Mouse (Mus musculus) kidney, postnatal 14 days (tissue): ENCODE measurements around the gene Pip5k1c.

Experiments
- DNase-seq: peaks from one replicate; pipeline ENCODE4 v3.0.0; 2022; ENCODE audit warnings: mixed read lengths

The Pip5k1c gene

DNA sequence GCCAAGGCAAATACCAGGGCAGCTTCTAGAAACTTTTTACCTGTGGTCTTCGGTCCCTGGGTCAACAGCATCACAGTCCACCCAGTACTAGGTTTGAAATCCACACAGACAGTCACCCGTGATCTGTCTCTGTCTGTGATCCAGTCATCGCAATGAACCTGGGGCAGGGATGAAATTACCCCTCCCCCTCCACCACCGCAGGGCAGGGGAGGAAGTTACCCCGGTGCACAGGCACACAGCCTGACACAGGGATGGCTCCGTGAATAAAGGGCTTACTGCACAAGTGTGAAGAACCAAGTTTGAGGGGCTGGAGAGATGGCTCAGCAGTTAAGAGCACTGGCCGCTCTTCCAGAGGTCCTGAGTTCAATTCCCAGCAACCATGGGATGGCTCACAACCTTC, 11.0 kb downstream of the Pip5k1c start:
- DNase-seq: no peak

DNA sequence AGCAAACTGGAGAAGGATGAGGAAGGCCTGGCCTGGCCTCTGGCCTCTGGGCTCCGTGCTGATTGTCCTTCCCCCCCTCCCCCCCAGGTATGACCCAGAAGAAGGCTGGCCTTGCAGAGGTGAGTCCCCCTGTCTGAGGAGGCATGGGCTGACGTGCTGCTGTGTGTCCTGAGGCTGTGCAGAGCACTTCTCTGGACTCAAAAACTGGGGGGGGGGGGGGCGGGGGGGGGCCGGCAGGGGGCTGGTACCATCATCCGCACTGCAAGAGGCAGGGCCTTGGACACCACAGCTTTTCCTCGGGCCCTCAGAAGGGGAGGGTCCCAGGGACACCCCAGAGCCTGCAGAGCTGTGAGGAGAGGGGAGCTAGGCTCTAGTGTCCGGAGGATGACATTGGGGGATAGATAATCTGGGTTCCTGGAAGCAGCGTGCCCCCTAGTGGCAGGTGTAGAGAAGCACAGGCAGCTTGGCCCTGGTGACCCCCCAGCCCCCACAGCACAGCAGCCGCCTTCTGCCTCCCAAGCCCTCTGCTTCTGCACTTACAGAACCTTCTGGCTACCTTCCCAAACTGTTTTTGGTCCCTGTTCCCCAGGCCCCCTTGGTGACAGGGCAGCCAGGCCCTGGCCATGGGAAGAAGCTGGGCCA, 12.0 kb downstream of the Pip5k1c start:
- peak; percentile 68 for DNase-seq

DNA sequence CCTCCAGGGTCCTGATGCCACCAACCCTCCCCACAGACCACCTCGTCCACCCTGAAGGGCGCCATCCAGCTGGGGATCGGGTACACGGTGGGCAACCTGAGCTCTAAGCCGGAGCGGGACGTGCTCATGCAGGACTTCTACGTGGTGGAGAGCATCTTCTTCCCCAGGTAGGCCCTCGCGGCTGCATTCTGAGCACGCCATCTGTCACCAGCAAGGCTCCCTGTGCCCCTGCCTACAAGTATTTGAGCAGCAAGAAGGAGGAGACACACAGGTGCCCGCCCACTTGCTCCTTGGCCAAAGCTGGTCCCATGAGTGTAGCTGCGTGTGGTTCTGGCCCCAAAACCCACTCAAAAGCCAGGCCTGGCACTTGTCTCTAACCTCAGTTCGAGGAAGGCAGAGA, 12.9 kb downstream of the Pip5k1c start:
- no peak for DNase-seq

DNA sequence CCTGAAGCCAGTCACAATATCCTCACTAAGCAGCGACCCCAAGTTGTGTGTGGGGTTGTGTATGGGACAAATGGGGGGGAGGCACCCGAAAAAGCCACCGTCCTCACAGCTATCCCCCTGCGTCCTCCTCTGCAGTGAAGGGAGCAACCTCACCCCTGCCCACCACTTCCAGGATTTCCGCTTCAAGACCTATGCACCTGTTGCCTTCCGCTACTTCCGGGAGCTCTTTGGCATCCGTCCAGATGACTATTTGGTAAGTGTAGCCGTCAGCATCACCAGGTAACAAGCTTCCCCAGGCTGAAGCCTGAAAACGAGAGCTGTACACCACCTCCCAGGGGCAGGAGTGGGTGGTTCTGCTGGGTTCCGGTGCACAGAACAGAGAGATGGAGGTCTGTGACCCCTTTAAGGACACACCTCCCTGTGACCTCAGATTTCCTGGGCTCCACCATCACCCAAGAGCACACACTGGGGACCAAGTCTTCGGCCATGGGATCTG, 13.5 kb downstream of the Pip5k1c start:
- DNase-seq: no peak

DNA sequence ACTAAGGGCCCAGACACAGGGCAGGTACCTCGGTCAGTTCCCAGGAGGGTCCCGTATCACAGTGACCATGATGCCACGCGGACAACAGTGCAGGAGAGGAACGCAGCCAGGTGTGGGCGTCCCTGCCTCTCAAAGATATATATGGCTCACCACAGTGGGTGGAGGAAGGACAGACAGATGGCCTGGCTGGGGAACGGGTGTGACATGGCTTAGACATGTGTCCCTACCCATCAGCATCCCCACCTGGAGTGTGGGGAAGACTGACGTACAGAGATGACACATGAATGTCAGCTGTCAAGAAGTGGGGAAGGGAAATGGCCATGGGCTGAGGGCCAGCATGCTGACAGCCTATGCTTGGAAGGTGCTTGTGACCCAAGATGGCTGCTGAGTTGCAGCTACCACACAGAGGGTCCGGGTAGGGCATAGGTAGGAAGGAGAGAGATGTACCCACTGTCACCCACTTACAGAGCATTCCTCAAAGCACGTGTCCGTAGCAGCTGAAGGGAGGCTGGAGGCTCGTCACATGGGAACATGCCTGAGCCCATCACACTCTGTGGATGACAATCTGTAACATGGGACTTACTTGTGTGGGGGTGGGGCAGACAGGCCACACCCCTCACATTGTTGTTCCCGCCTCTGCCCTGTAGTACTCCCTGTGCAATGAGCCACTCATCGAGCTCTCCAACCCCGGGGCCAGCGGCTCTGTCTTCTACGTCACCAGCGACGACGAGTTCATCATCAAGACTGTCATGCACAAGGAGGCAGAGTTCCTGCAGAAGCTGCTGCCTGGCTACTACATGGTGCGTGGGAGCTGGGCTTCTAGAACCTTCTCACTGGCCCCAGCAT, 14.3 kb downstream of the Pip5k1c start:
- no peak for DNase-seq

DNA sequence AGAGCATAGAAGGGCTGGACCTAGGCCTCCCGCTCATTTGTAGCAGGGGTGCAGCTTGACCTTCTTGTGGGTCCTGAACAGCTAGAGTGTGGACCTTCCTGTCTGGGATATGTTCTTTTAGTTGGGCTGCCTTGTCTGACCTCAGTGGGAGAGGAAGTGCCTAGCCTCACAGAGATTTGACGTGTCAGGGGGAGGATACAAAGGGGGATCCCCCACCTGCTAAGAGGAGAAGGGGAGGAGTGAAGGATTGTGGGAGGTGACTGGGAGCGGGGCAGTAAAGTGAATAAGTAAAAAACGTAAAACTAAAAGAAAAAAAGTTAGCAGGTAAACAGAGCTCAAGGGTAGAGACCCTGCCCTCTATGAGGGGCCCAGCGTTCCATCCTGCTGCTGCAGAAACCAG, 16.8 kb downstream of the Pip5k1c start:
- no peak for DNase-seq

DNA sequence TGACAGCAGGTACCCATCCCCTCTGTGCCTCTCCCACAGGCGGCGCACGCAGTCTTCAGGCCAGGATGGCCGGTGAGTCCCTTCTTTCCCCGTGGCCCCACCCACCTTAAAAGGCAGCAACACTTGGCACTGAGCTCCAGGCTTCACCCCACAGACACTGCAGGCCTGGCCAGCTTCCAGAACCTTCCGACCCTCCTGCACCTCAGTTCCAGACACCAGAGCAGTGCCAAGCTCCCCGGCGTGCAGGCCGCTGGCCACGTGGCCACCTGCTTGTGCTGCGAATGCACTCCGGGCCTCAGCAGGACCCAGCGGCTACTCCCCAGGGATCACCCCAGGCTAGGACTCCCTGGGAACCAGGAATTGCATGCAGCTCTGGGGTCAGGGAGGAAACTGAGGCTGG, 20.8 kb downstream of the Pip5k1c start:
- no peak for DNase-seq

DNA sequence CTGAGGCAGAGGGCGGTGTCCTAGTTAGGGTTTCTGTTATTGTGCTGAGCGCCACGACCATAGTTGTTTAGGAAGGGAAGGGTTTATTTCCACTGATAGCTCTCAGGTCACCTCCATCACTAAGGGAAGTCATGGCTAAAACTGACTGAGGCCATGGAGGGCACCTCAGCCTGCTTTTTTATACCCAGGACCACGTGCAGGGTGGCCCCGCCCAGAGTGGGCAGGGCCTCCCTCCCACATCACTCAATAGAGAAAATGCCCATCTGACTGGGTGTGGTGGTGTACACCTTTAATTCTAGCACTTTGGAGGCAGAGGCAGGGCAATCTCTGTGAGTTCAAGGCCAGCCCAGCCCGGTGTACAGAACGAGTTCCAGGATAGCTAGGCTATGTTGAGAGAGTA, 21.4 kb downstream of the Pip5k1c start:
- DNase-seq: no peak

DNA sequence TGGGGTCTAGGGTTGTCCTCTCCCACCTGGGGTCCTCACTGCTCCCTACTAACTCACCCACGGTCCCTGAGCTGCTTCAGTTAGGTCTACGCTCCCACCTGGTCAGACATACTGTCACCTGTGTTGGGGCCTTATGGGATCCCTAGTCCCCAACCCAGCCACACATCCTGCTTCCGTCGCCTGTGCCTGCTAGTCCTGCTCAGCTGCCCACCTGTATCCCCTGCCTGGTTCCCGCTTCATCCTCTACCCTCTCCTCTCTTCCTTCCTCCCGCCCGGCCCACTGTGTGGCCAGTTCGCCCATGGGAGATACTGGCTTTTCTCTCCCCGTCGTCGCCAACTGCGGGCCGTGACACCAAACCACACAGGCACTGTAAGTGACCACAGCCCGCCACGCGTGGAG, 22.8 kb downstream of the Pip5k1c start:
- DNase-seq: no peak

DNA sequence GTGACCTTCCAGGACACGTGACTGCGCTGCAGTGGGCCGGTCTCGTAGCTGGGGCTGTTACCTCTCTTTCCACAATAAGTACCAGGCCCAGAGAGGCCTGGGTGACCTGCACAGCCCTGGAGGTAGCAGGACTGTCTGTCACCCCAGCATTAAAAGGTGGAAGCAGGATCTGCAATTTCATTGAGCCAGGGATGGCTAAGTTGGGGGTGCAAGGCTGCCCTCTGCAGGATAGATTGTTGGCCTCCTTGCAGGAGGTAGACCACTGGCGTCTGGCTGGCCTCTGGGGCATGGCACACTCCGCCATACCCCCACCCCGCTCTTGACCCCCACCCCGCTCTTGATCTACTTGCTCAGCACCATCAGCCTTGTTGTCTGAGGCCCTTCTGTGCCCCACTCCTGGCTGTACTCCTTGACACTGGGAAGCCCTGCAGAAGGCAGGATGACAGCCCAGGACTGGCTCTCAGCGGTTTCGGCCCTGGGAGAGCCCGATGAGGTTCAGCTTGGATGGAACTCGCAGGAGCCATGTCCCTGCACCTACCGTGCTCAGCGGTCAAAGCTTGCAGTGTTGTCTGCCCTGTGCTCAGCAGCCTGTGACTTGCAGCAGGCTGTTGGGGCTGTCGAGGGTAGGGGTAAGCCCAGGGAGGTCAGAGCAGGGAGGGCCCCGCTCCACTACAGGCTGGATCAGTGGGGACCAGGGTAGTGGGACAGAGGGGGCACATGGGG, 23.7 kb downstream of the Pip5k1c start:
- peak; percentile 56 for DNase-seq

DNA sequence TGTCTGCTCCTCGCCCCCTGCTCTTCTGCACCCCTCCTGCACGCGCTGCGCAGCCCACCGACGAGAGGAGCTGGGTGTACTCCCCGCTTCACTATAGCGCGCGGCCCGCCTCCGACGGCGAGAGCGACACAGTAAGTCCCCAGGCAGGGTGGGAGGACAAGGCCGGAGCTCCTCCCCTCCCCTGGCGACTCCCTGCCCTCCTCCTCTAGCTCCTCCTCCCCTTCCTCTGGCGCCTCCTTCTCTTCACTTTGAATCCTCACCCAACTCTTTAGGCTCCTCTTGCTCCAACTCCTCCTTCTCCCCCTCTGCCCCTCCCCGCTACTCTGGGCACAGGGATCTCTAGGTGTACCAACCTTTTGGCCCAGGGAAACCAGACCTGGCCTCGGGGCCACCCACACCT, 24.5 kb downstream of the Pip5k1c start:
- peak; percentile 81 for DNase-seq

DNA sequence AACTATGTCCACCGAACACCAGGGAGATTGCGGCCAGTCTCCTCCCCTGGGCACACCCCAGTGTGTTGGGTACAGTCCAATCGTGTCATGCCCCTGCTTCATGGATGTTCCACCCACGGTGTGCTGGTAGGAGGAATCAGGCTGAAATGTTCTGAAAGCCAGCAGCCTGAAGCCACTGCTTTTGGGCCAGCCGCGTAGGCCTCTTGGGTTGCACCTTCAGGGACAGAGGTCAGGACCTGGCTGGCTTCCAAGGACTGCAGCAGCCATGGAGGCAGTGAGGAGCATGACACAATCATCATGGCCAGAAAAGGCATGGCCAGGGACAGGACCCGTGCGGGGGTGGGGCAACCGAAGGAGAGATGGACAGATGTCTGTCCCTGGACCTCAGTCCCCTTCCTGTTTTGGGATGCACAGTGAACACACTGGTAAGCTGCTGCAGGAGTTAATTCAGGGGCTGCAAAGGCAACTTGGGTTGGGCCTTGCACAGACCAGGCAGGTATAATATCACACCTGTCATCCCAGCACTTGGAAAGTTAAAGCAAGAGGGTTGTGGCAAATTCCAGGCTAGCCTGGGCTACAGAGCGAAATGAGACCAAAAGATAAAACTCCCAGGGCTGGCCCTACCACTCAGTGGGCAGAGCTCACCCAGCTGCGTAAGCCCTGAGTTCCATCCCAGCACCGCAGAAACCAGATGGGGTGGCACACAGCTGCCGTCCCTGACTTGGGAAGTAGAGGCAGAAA, 26.0 kb downstream of the Pip5k1c start:
- DNase-seq: peak; percentile 46

DNA sequence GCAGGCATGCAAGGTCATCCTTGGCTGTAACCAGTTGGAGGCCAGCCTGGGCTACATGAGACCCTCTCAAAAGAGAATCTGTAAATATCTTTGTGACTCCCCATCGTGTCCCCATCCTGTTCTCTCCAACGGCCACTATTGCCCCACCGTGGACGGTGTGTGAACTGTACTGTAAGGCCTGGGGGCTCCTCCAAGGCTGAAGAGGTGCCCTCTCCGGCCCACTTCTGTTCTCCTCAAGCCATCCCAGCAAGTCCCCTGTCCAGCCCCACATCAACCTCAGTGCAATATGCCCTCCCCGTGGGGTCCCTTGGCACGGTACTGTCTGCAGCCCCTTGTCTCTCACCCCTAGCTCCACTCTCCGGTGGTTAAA, 26.6 kb downstream of the Pip5k1c start:
- DNase-seq: no peak

DNA sequence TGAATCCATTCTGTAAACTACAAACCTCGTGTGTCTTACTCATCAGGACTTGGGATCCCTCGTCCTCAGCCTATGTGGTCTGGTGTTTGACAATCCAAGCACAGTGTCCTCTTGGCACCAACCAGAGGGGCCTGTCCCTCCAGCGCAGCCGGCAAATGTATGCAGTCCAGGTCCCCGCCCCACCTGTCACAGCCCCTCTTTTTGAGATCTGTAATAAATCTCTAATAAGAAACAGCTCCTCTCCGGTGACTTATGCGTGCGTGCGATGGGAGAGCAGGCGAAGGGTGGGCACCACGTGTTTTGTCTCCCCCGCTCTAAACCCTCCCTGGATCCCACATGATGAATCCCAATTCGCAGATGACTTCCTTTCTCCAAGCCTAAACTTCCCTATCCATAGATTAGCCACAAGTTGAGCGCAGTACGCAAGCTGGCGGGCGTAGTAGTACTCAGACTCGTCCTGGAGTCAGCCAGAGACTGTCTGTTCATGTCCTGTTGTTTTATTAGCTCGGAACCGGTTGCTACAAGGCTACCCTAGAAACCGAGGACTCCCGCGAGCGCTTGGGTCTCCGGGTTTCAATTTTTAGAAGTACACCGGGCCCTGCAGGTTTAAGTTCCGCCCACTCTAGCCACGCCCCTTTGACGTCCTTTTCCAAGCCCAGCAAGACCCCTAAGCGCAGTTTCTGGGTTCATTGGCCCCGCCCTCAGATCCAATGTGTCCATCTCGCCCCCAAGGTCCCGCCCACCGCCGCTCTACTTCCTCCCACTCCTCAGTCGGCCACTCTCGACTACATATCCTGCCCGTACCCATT, 27.2 kb downstream of the Pip5k1c start:
- peak; percentile 98 for DNase-seq

DNA sequence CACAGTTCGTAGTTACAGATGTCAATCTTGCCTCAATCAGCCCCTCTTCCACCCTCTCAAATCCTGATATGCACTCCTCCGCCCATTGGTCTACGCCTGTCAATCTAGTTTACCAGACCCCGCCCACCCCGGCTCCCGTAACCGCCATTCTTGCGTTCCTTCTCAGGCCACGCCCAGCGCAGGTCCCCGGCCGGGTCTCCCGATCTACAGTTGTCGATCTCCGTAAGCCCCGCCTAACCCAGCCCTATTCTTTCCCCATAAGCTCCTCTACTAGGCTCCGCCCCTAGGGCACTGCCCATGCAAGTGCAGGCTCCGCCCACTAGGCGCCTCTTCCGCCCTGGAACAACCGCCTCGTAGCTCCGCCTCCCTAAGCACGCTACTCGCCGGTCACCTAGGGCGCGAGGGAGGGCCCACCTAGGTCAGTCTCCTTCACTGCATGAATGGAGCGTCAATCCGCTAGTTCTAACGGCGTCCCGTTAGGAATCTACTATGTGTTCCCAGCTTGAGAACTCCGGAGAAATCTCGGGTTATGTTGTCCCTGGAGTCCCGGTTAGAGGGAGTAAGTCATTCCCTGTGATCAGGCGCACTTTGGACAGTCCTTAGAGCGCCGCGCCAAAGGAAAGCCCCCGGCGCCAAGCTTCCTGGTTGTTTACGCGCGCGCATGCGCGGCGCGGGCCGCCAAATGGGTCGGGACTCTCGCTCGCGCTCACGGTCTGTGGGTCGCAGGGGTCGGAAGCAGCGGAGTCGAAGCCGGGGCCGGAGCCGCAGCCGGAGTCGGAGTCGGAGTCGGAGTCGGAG, 28.0 kb downstream of the Pip5k1c start, which contains the start of gene Cactin:
TSS of gene Cactin (plus strand) at position 554 of the 798 bp plus-strand sequence.
- peak; percentile 100 for DNase-seq

DNA sequence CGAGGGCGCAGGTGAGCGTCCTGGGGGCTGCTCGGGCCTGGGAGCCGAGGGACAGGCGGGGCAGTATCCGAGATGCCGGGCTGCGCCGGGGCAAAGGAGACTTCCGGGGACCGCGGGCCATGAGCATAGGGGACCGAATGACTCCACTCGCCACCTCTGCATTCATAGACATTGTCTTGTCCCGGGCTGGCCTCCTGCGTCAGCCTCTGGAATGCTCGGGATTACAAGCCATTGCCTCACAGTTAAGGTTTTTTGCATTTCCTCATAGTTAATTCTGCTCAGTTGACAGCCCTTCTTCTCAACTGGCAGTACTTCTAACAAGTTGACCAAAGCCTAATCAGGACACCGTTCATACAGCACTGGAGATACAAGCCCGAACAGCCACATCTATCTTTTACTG, 28.7 kb downstream of the Pip5k1c start:
- no peak for DNase-seq

DNA sequence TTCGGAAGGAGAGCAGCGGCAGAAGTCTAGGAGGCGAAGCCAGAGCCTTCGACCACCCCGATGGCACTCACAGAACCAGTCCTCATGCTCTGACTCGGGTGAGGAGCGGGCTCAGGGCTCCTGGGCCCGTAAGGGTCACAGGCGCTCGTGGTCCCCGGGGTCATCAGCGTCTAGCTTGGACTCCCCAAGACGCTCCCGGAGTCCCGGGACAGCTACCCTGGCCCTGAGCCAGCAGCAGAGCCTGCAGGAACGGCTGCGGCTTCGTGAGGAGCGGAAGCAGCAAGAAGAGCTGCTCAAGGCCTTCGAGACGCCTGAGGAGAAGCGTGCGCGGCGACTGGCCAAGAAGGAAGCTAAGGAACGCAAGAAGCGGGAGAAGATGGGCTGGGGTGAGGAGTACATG, 29.7 kb downstream of the Pip5k1c start:
- DNase-seq: no peak

DNA sequence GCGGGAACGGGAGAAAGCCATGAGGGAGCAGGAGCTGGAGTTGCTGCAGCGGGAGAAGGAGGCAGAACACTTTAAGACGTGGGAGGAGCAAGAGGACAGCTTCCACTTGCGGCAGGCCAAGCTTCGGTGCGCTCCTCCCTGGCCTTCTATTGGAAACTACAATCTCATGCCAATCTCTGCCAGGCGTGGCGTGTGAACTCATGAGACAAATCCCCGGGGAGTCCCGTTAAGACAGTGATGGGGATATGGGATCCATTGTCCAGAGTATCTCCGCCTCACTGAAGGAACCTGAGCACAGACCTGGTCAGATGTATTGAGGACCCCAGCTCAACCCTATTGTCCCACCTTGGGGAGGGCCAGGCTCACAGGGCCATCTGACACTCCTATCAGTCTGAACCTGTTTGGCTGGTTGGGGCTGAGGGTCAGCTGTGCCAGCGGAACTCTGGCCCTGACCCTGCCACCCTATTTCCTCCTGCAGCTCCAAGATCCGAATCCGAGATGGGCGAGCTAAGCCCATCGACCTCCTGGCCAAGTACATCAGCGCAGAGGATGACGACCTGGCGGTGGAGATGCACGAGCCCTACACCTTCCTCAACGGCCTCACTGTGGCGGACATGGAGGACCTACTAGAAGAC, 30.5 kb downstream of the Pip5k1c start:
- DNase-seq: no peak

DNA sequence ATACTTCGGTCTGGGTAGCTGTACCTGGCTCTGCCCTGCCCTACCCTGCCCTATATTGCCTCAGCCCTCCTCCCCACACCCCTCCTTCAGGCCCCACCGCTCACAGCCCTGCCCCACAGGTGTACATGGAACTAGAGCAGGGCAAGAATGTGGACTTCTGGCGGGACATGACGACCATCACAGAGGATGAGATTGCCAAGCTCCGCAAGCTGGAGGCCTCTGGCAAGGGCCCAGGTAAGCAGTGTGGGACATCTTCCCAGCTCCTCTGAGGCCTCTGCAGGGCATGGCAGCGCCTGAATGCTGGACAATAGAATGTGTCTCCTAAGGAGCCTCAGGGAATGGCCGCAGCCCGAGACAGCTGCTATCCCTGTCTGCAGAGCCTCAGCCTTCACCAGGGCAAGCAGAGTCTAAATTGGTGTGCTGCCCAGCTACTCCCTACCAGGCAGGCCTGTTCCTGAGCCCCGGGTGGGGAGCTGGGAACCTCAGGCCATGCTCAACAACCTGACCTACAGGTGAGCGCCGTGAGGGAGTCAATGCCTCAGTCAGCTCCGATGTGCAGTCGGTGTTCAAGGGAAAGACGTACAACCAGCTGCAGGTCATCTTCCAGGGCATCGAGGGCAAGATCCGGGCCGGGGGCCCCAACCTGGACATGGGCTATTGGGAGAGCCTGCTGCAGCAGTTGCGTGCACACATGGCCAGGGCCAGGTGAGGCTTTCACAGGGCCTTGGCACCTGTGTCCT, 31.2 kb downstream of the Pip5k1c start:
- DNase-seq: no peak

DNA sequence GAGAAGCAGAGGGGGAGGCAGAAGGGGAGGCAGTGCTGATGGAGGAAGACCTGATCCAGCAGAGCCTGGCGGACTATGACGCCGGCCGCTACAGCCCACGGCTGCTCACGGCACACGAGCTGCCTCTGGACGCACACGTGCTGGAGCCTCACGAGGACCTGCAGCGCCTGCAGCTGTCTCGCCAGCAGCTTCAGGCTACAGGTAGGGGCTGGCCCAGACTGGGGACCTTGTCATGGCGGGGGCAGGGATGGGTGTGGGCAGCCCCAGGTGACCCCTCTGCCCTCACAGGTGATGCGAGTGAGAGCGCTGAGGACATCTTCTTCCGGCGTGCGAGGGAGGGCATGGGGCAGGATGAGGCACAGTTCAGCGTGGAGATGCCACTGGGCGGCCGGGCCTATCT, 32.4 kb downstream of the Pip5k1c start:
- DNase-seq: no peak
